Mouse (Mus musculus) ES-Bruce4 (cell line): ENCODE data around the gene Tubd1.

Experiments used
- CTCF ChIP-seq: IDR thresholded peaks from one replicate; pipeline ENCODE4 v1.8.1; 2011; ENCODE audit warnings: low read depth, low read length
- POLR2A ChIP-seq: IDR thresholded peaks from one replicate; pipeline ENCODE4 v1.8.1; 2011; ENCODE audit warnings: low read length; ENCODE audit not compliant: insufficient read depth

DNA sequence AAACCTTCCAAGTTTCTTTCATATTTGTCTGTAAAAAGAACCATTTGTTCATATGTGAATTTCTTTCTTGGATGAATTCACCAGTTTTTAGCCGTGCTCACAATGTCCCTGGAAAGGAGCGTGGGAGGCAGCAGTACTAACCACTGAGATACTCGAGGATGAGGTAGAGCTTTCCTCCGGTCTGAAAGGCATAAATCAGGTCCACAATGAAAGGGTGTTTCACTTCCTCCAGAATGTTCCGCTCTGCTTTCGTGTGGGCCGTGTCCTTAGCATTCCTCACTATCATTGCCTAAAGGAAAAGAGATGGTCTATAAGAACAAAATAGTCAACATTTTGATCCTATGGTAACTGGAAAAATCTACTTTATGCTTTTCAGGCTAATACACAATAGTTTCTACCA, 25.0 kb upstream of the Tubd1 start:
- no peak for TF ChIP-seq POLR2A
- TF ChIP-seq CTCF, result no peak
